Mouse (Mus musculus) embryonic facial prominence, embryonic 12.5 days (tissue): ENCODE measurements around the gene Upp2. TPM values are rescaled to one million over a fixed set of nuclear protein-coding genes. Genes with fewer than 3 reads are reported as not detected.

Experiments used
- ATAC-seq: fragments of 200-750 bp; cut with Nextera tagmentation; 2 replicates; pipeline ENCODE4 v1.8.0; 2017; ENCODE audit not compliant: insufficient number of reproducible peaks, insufficient read depth, low FRiP score, low TSS enrichment
- H3K27ac ChIP-seq: fragments of 300-500 bp; sonication (generic); 2 replicates; pipeline ENCODE4 v1.5.1; 2016; ENCODE audit warnings: mild to moderate bottlenecking
- H3K27me3 ChIP-seq: fragments of 300-500 bp; sonication (generic); 2 replicates; pipeline ENCODE4 v1.6.1; 2016; ENCODE audit warnings: mild to moderate bottlenecking, moderate library complexity
- H3K36me3 ChIP-seq: fragments of 300-500 bp; sonication (generic); 2 replicates; pipeline ENCODE4 v1.6.1; 2016; ENCODE audit warnings: mild to moderate bottlenecking
- H3K4me1 ChIP-seq: fragments of 300-500 bp; sonication (generic); 2 replicates; pipeline ENCODE4 v1.6.1; 2016
- H3K4me2 ChIP-seq: fragments of 300-500 bp; sonication (generic); replicated peaks from 2 replicates; pipeline ENCODE4 v1.6.1; 2016; ENCODE audit warnings: mild to moderate bottlenecking, moderate library complexity
- H3K4me3 ChIP-seq: fragments of 300-500 bp; sonication (generic); 2 replicates; pipeline ENCODE4 v1.5.1; 2016; ENCODE audit warnings: mild to moderate bottlenecking
- H3K9ac ChIP-seq: fragments of 300-500 bp; sonication (generic); 2 replicates; pipeline ENCODE4 v1.6.1; 2016; ENCODE audit warnings: mild to moderate bottlenecking, moderate library complexity
- H3K9me3 ChIP-seq: fragments of 300-500 bp; sonication (generic); 2 replicates; pipeline ENCODE4 v1.6.1; 2016; ENCODE audit warnings: mild to moderate bottlenecking, moderate library complexity
- WGBS: fragments of 180-500 bp; shearing (Covaris S2); methylation state at CpG from one replicate; pipeline ENCODE4 v1.1.7; 2016; 5-methylcytosine and 5-hydroxymethylcytosine counted together
- polyA plus RNA-seq: library from polyadenylated mRNA; unstranded; fragments of >200 nt; fragmentation: Nextera tagmentation; extraction: Ambion mirVana; gene quantifications from 2 replicates; pipeline ENCODE4 v1.2.1, GENCODE M21; 2016

Gene Upp2
- polyA plus RNA-seq, 1 experiment from 2014 or later, result 10.8 TPM

DNA sequence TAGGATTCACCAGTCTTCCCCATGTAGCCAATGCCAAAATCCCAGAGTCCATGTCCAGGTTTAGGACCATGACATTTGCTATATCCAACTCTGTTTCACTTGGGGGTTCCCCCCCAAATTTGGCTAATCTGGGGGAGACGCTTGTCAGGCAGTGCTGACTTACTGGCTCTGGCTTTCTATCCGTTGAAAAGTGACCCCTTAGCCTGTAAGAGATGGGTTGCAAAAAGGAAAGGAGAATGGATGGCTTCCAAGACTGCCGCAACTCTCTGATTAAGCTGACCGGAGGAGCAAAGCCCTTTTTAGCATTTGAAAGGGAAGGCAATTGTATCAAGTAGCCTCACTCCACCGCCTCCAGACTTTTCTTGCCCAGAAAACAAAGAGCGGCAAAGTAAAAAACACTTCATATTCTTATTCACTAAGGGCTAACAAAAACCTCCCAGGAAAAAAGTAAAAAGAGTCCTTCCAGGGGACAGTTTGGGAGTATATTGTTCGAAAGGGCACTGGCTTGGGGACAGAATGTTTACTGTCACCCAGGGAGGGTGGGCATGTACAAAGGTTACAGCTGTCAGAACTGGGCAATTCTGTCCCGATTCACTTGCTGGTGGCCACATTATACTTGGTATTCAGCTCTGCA lies 59.2 kb downstream of the Upp2 start:
- Histone ChIP-seq H3K4me3 (no peak overlapping the region), H3K9me3 (no peaks in the 10 kb centered on the region), H3K4me2 (no peak overlapping the region), H3K27ac (no peak overlapping the region), H3K9ac (no peak overlapping the region), H3K4me1 (no peaks in the 10 kb centered on the region), H3K36me3 (no peaks in the 10 kb centered on the region), H3K27me3 (0 out of 2 replicates have a peak, but pooled peaks cover 4% of the 10 kb centered on the region)
- 24% methylated on average over 8 of the region's 8 CpGs for WGBS
- ATAC-seq, result no peak

DNA sequence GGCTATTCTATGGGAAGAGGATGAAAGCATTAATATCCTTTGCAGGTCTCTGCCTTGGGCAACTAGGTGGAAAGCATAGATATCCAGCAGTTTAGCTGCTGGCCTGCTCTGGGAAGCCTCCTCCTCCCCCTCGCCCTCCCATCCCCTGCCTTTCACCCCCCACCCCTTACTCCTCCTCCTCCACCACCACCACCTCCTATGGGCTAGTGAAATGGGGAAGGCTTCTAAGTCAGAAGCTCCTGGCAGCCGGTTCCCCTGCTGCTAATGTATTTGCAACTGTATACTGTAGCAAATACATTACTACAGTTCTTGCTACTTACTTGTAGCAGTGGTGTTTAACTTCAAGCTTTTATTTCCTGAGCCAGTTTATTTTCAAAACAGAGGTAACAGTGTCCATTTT lies 60.9 kb downstream of the Upp2 start:
- 30% methylated on average over 2 of the region's 2 CpGs for WGBS
- no peak overlapping the region for H3K9ac ChIP-seq
- H3K4me1 ChIP-seq, result no peaks in the 10 kb centered on the region
- H3K27me3 ChIP-seq, result 0 out of 2 replicates have a peak, but pooled peaks cover 4% of the 10 kb centered on the region
- H3K36me3 ChIP-seq, result no peaks in the 10 kb centered on the region
- ATAC-seq, result no peak
- no peaks in the 10 kb centered on the region for H3K9me3 ChIP-seq
- H3K4me3 ChIP-seq, result no peak overlapping the region
- H3K27ac ChIP-seq, result no peak overlapping the region
- no peak overlapping the region for H3K4me2 ChIP-seq

DNA sequence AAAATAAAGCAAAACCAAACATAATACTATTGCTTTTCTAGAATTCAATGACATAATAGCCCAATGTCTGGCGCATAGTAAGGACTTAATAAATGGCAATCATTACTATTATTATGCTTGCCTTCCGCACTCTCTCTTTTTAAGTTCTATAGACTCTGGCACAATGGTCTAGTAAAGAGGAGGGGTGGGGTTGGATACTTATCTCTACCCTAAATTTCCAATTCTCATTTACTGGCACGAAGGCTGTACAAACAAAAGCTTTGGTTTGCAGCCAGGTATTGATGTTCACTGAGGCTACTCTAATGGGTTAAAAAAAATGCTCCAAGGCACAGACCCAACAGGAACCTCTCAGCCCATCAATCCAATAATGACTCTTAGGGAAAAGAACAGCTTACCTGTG lies 61.9 kb downstream of the Upp2 start:
- ATAC-seq, result no peak
- Histone ChIP-seq H3K27ac (no peak overlapping the region), H3K4me1 (no peaks in the 10 kb centered on the region), H3K9ac (no peak overlapping the region), H3K27me3 (0 out of 2 replicates have a peak, but pooled peaks cover 4% of the 10 kb centered on the region), H3K36me3 (no peaks in the 10 kb centered on the region), H3K4me2 (no peak overlapping the region), H3K4me3 (no peak overlapping the region), H3K9me3 (no peaks in the 10 kb centered on the region)
- WGBS, result 66% methylated on average over 3 of the region's 3 CpGs

DNA sequence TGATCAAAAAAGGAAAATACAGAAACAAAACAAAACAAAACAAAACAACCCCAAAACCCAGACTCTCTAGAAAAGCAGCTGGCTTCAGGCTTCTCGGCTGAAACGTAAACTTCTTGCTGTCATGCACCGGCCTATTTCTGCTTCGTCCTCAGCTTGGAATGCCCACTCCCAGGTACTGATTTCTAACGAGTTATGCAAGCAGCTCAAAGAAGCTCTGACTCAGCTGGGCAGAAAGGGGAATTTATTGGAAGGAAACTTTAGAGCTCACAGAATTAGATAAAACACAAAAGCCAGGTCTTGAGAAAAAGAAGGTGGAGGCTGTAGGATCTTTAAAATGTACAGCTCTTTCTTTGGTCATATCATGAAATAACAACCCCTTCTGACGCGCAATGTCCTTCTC lies 62.3 kb downstream of the Upp2 start:
- no peaks in the 10 kb centered on the region for H3K9me3 ChIP-seq
- no peak for ATAC-seq
- 0 out of 2 replicates have a peak, but pooled peaks cover 4% of the 10 kb centered on the region for H3K27me3 ChIP-seq
- H3K4me1 ChIP-seq, result no peaks in the 10 kb centered on the region
- H3K4me2 ChIP-seq, result no peak overlapping the region
- H3K4me3 ChIP-seq, result no peak overlapping the region
- WGBS, result 56% methylated on average over 7 of the region's 7 CpGs
- no peaks in the 10 kb centered on the region for H3K36me3 ChIP-seq
- H3K9ac ChIP-seq, result no peak overlapping the region
- H3K27ac ChIP-seq, result no peak overlapping the region

DNA sequence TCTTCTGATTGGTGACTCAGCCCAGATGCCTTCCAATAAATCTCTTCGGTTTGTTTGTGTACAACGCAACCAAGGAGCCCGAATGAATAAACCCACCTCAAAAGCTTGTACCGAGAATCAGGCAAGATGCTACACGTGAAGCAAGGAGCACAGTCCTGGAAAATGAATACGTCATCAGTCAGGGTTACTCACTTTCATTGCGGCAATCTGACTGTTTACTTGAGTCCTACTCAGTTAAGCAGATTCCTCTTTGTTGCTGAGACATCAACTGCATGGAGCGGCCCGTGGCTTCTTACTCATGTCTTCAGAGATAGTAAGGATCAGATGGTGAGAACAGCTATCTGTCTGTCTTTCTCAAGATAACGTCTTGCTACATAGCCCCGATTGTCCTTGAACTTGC lies 66.7 kb downstream of the Upp2 start:
- no peaks in the 10 kb centered on the region for H3K27me3 ChIP-seq
- no peak overlapping the region for H3K27ac ChIP-seq
- H3K9ac ChIP-seq, result no peak overlapping the region
- no peak overlapping the region for H3K4me3 ChIP-seq
- ATAC-seq, result no peak
- no peaks in the 10 kb centered on the region for H3K36me3 ChIP-seq
- H3K4me2 ChIP-seq, result no peak overlapping the region
- H3K9me3 ChIP-seq, result no peaks in the 10 kb centered on the region
- WGBS, result 91% methylated on average over 11 of the region's 11 CpGs
- no peaks in the 10 kb centered on the region for H3K4me1 ChIP-seq

DNA sequence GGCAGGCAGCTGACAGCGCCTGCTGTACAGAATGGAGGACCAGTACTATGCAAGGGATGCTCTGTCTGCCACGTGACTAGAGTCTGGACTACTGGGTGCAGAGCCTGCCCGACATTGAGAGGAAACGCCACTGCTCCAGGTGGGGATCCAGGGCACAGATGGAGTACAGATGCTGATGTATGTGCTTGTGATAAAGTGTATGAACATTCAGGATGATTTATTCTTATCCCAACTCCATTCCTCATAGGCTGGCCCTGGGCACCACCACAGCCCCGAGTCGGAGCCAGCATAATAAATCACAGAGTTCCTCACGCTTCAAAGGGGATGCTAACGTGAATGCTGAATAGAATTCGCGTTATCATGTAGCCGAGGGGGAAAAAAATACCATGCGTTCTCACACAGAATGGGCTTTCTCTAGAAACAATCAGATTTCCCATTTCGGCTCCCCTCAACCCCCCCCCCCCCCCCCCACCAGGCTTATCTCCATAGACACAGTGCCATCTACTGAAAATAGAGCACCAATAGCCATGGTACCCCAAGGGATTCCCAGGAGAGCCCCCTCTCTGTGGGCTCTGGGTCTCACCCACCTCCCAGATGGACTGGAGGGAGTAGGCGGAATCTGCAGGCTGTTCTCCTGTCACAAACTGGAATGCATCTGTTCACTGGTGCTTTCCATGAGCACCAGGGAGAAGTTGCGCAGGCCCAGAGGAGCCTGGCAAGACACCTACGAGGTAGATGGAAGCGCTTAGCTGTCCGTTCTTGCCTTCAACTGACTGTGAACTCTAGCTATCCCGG lies 74.9 kb downstream of the Upp2 start:
- no peaks in the 10 kb centered on the region for H3K36me3 ChIP-seq
- no peak overlapping the region for H3K4me3 ChIP-seq
- no peak overlapping the region for H3K27ac ChIP-seq
- ATAC-seq, result no peak
- H3K4me1 ChIP-seq, result no peaks in the 10 kb centered on the region
- no peak overlapping the region for H3K9ac ChIP-seq
- 78% methylated on average over 19 of the region's 19 CpGs for WGBS
- H3K9me3 ChIP-seq, result no peaks in the 10 kb centered on the region
- no peaks in the 10 kb centered on the region for H3K27me3 ChIP-seq
- H3K4me2 ChIP-seq, result no peak overlapping the region

DNA sequence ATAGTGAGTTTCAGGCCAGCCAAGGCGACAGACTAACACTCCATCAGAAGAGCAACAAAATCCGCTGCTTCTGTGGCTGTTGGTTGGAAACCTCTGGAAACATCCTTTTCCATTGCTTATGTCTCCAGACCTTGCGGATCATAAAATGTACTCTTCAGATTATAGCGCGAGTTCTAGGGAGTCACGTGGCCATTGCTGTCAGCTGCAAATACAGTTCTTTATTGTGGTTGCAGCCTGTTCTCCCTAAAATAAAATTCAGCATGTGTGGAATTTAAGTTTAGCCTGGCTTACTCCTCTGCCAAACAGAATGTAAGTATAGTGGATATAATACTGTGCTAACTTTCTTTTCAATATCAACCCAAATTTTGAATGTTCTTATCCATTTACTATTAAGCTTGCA lies 78.6 kb downstream of the Upp2 start:
- no peak overlapping the region for H3K4me2 ChIP-seq
- no peaks in the 10 kb centered on the region for H3K9me3 ChIP-seq
- H3K27ac ChIP-seq, result no peak overlapping the region
- H3K4me3 ChIP-seq, result no peak overlapping the region
- no peak overlapping the region for H3K9ac ChIP-seq
- 93% methylated on average over 6 of the region's 6 CpGs for WGBS
- H3K4me1 ChIP-seq, result no peaks in the 10 kb centered on the region
- no peaks in the 10 kb centered on the region for H3K36me3 ChIP-seq
- H3K27me3 ChIP-seq, result no peaks in the 10 kb centered on the region
- no peak for ATAC-seq

DNA sequence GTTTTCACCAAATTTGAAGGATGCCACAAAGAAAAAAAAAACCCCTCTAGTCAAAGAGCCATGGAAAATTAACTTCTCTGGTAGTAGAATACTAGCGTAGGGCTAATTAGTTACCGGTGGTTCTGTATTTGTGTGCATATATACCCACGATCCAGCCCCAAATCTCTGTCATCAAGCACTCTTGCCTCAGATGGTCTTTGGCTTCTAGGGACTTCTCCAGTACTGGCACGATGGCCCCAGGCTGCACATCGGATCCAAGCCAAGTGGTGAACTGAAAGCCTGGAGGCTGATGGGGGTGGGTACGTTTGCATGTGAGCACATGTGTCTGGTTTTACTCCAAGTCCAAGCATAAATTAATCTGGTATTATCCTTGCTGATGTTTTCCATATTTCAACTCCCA lies 88.1 kb downstream of the Upp2 start:
- no peak overlapping the region for H3K4me3 ChIP-seq
- H3K9ac ChIP-seq, result no peak overlapping the region
- H3K27ac ChIP-seq, result no peak overlapping the region
- H3K9me3 ChIP-seq, result no peaks in the 10 kb centered on the region
- ATAC-seq, result peak; percentile 47; the same call in 1 of the 2 replicates
- H3K36me3 ChIP-seq, result no peaks in the 10 kb centered on the region
- H3K4me2 ChIP-seq, result no peak overlapping the region
- WGBS, result 36% methylated on average over 6 of the region's 6 CpGs
- H3K27me3 ChIP-seq, result no peaks in the 10 kb centered on the region
- 0 out of 2 replicates have a peak, but pooled peaks cover under 1% of the 10 kb centered on the region for H3K4me1 ChIP-seq

DNA sequence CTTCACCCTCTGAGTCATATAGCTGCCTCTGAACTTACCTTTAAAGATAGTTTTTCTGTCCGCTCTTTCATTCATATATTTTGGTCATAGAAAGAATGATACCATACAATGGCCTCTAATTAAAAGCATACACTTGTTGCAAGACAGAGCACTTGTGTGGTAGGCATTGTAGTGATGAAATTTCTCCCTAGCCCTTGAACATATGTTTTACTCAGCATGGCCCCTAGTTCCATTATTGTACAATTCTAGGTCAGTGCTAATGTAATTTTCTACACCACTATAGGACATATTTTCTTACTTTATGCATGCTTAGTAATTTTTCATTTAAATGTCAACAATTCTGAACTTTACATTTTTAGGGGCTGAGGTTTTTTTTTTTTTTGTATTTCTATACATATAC lies 89.9 kb downstream of the Upp2 start:
- Histone ChIP-seq H3K27ac (no peak overlapping the region), H3K27me3 (no peaks in the 10 kb centered on the region), H3K4me2 (no peak overlapping the region), H3K4me1 (peaks cover 7% of the 10 kb centered on the region; the same call in 1 of the 2 replicates), H3K4me3 (no peak overlapping the region), H3K9ac (no peak overlapping the region), H3K36me3 (no peaks in the 10 kb centered on the region), H3K9me3 (no peaks in the 10 kb centered on the region)
- 77% methylated on average over 1 of the region's 1 CpGs for WGBS
- ATAC-seq, result no peak

DNA sequence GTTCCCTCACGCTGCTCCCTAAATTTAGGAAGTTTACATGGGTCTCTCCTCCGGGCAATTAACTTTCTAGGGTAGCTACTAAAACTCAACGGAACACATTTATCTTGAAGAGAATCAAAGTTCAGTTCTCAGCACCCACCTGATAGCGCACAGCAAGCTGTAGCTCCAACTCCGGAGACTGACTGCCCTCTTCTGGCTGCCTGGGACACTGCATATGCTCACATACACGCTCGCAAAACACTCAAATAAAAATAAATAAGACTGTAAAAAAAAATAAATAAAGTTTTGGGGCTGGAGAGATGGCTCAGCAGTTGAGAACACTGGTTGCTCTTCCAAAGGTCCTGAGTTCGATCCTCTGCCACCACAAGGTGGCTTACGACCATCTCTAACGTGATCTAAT lies 90.8 kb downstream of the Upp2 start:
- no peak overlapping the region for H3K4me3 ChIP-seq
- H3K9me3 ChIP-seq, result no peaks in the 10 kb centered on the region
- peaks cover 7% of the 10 kb centered on the region; the same call in 1 of the 2 replicates for H3K4me1 ChIP-seq
- H3K9ac ChIP-seq, result no peak overlapping the region
- no peak overlapping the region for H3K27ac ChIP-seq
- ATAC-seq, result no peak
- 93% methylated on average over 10 of the region's 10 CpGs for WGBS
- H3K4me2 ChIP-seq, result no peak overlapping the region
- no peaks in the 10 kb centered on the region for H3K27me3 ChIP-seq
- no peaks in the 10 kb centered on the region for H3K36me3 ChIP-seq

DNA sequence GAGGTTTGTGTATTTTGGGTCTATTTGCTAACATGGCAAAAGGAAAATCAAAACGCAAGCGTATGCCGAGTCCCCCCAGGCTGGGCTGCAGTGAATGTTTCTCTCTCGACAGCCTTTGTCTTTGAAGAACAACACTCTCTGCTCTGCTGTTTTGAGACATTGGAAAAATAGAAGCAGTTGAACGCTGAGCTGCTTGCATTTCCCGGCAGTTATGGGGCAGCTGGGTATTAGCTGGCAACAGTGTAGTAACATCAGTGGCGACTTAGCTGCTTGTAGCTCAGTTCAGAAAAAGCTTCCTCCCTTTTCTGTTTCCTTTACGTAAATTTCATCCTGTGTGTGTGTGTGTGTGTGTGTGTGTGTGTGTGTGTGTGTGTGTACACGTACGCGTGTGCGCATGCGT lies 93.5 kb downstream of the Upp2 start:
- no peak for ATAC-seq
- Histone ChIP-seq H3K4me1 (peaks cover 7% of the 10 kb centered on the region; the same call in 1 of the 2 replicates), H3K4me2 (peak overlapping the region; percentile 23; the same call in 1 of the 2 replicates), H3K27me3 (no peaks in the 10 kb centered on the region), H3K4me3 (no peak overlapping the region), H3K27ac (no peak overlapping the region), H3K36me3 (no peaks in the 10 kb centered on the region), H3K9me3 (no peaks in the 10 kb centered on the region), H3K9ac (no peak overlapping the region)
- WGBS, result 57% methylated on average over 13 of the region's 13 CpGs

DNA sequence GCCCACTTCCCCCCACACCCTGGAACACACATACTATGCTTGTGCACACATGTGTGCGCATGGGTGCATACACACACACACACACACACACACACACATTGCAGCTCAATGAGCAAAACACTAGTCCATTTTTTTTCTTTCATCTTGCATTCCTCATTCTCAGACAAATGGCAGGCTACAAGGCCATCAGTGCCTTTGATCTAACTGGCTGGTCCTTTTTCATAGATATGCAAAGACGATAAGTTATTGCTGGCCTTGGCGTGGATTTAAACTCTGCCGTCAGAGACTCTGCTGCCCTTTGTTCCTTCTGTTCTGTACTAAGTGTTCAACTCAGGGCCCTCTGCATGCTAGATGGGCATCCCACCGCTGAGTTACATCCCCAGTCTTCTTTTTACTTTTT lies 94.0 kb downstream of the Upp2 start:
- Histone ChIP-seq H3K4me2 (no peak overlapping the region), H3K9me3 (no peaks in the 10 kb centered on the region), H3K9ac (no peak overlapping the region), H3K4me1 (peaks cover 7% of the 10 kb centered on the region; the same call in 1 of the 2 replicates), H3K36me3 (no peaks in the 10 kb centered on the region), H3K27ac (no peak overlapping the region), H3K4me3 (no peak overlapping the region), H3K27me3 (no peaks in the 10 kb centered on the region)
- 81% methylated on average over 5 of the region's 5 CpGs for WGBS
- no peak for ATAC-seq
